Mouse (Mus musculus) lung, postnatal 0 days (tissue): ENCODE data around the gene Cadps2.

Experiments used
- CTCF ChIP-seq: IDR thresholded peaks from 2 replicates; pipeline ENCODE4 v1.5.1; 2016; ENCODE audit warnings: antibody characterized with exemption, mild to moderate bottlenecking
- EP300 ChIP-seq: IDR thresholded peaks from 2 replicates; pipeline ENCODE4 v1.6.1; 2016; ENCODE audit warnings: antibody characterized with exemption, mild to moderate bottlenecking, control low read depth

DNA sequence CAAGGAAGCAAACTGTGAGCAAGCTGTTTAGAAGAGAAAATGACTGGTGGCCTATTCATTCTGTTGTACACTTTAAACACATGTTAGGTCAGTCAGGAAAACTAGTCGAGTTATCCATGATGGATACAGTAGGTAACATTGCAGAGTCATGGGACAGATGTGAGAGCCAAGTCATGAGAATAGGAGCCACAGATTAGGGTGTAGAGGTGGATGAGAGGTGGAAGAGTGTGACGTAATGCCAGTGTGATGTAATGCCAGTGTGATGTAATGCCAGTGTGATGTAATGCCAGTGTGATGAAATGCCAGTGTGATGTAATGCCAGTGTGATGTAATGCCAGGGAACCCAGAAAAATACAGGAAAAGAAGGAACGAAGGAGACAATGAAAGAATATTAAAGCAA lies 204.0 kb downstream of the Cadps2 start:
- TF ChIP-seq CTCF (no peak), EP300 (no peak)
